Mouse (Mus musculus) thymus, postnatal 4 days (tissue): ENCODE results near the gene Spire2.
A peak's percentile ranks its signal among the peaks of the same experiment; 100 is the strongest.

Experiments
- DNase-seq: peaks from one replicate; pipeline ENCODE4 v3.0.0; 2021

Spire2 gene

GRCm38 (mm10) chr8:123337475-123337874 is 5.0 kb downstream of the Spire2 start:
- DNase-seq, result no peak

GRCm38 (mm10) chr8:123340071-123340470 is 7.6 kb downstream of the Spire2 start:
- peak; percentile 41 for DNase-seq

- no peak for DNase-seq
These were observed 8.8 kb downstream of the Spire2 start for GRCm38 (mm10) chr8:123341040-123342015.

GRCm38 (mm10) chr8:123342253-123342652 is 9.7 kb downstream of the Spire2 start:
- DNase-seq, result no peak

GRCm38 (mm10) chr8:123342911-123343310 is 10.4 kb downstream of the Spire2 start:
- no peak for DNase-seq

- no peak for DNase-seq
These were observed 10.9 kb downstream of the Spire2 start for GRCm38 (mm10) chr8:123343422-123343821.

GRCm38 (mm10) chr8:123345135-123345534 is 12.6 kb downstream of the Spire2 start:
- no peak for DNase-seq

- DNase-seq, result no peak
These were observed 13.3 kb downstream of the Spire2 start for GRCm38 (mm10) chr8:123345856-123346255.

- no peak for DNase-seq
These were observed 14.8 kb downstream of the Spire2 start for GRCm38 (mm10) chr8:123347293-123347692.

- no peak for DNase-seq
These were observed 15.8 kb downstream of the Spire2 start for GRCm38 (mm10) chr8:123348237-123348843.

GRCm38 (mm10) chr8:123349073-123349472 is 16.6 kb downstream of the Spire2 start:
- DNase-seq, result no peak

GRCm38 (mm10) chr8:123352118-123352517 is 19.6 kb downstream of the Spire2 start:
- DNase-seq, result no peak

GRCm38 (mm10) chr8:123352786-123353185 is 20.3 kb downstream of the Spire2 start:
- peak; percentile 61 for DNase-seq

GRCm38 (mm10) chr8:123353216-123353615 is 20.7 kb downstream of the Spire2 start:
- DNase-seq, result no peak

- DNase-seq, result peak; percentile 86
These were observed 28.7 kb downstream of the Spire2 start for GRCm38 (mm10) chr8:123361082-123361739.

- DNase-seq, result peak; percentile 96
These were observed 41.1 kb downstream of the Spire2 start, which contains the start of gene Tcf25 for GRCm38 (mm10) chr8:123373403-123374238. Gene Tcf25, plus strand, starts transcription at chr8:123373753.

- peak; percentile 99 for DNase-seq
These were observed 41.7 kb downstream of the Spire2 start for GRCm38 (mm10) chr8:123374239-123374578.

- DNase-seq, result no peak
These were observed 43.2 kb downstream of the Spire2 start for GRCm38 (mm10) chr8:123375701-123376100.

- DNase-seq, result no peak
These were observed 43.6 kb downstream of the Spire2 start for GRCm38 (mm10) chr8:123376106-123376505.

- DNase-seq, result no peak
These were observed 49.2 kb downstream of the Spire2 start for GRCm38 (mm10) chr8:123381711-123382110.

- DNase-seq, result no peak
These were observed 50.0 kb downstream of the Spire2 start for GRCm38 (mm10) chr8:123382516-123382915.

- peak; percentile 81 for DNase-seq
These were observed 52.5 kb downstream of the Spire2 start for GRCm38 (mm10) chr8:123384883-123385540.
